Mouse (Mus musculus) olfactory bulb, adult 2 months (tissue): Measurements from ENCODE around the gene Tm4sf4. TPM values are rescaled to one million over a fixed set of nuclear protein-coding genes. Genes with fewer than 3 reads are reported as not detected.

Experiments used
- H3K27ac ChIP-seq: fragments of 200-500 bp; 2 replicates; pipeline ENCODE4 v1.5.1; 2012; ENCODE audit warnings: low read depth, low read length; ENCODE audit not compliant: insufficient read depth
- H3K4me1 ChIP-seq: fragments of 200-500 bp; 2 replicates; pipeline ENCODE4 v1.6.1; 2012; ENCODE audit warnings: low read length; ENCODE audit not compliant: control insufficient read depth, insufficient read depth
- H3K4me3 ChIP-seq: fragments of 200-500 bp; 2 replicates; pipeline ENCODE4 v1.5.1; 2012; ENCODE audit warnings: mild to moderate bottlenecking, low read depth, low read length, moderate library complexity; ENCODE audit not compliant: insufficient read depth
- CTCF ChIP-seq: fragments of 200-500 bp; IDR thresholded peaks from 2 replicates; pipeline ENCODE4 v1.5.1; 2012; ENCODE audit warnings: low read depth, mild to moderate bottlenecking, low read length, moderate library complexity; ENCODE audit not compliant: insufficient read depth
- POLR2A ChIP-seq: fragments of 200-500 bp; IDR thresholded peaks from 2 replicates; pipeline ENCODE4 v1.6.1; 2012; ENCODE audit warnings: mild to moderate bottlenecking, low read depth, low read length, moderate library complexity; ENCODE audit not compliant: insufficient read depth
- WGBS: fragments of 180-500 bp; shearing (Covaris S2); methylation state at CpG from one replicate; pipeline ENCODE4 v1.1.7; 2018; 5-methylcytosine and 5-hydroxymethylcytosine counted together
- polyA plus RNA-seq: library from polyadenylated mRNA; stranded (reverse); fragments of >200 nt; gene quantifications from 2 replicates; pipeline ENCODE4 v1.2.4, GENCODE M21; 2012; ENCODE audit warnings: low replicate concordance; ENCODE audit not compliant: missing spikeins, insufficient read depth, insufficient read length

The Tm4sf4 gene
- polyA plus RNA-seq = not detected in 2 replicates

DNA sequence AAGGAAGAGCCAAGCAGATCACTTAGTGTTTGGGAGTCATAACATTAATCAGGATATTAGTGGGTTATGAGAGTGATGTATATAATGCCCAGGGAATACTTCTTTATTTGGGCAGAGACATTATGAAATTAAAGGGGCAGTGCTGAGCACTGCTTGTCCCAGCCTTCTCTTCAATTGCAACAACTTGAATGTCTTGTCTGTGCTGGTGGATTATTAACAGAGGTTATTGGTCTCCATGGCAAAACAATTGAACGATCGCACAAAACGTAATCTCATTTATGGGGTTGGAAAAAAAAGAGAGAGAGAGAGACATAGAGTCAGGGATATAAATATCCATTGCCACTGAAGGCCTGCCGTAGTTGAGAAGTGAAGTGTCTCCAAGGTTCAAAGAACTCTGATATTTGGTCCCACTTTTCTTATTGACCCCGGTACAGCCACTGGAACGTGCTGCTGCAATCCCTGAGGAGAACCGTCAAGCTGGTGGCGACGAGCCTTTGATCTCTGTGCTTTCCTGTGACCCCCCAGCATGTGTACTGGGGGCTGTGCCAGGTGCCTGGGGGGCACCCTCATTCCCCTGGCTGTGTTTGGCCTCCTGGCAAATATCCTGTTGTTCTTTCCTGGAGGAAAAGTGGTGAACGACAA lies at the start of gene Tm4sf4:
Gene Tm4sf4, plus strand, starts transcription at position 226 of the 642 bp plus-strand sequence.
- 78% methylated on average over 10 of the region's 10 CpGs for WGBS
- H3K27ac ChIP-seq = no peak within 1 kb of the TSS
- H3K4me1 ChIP-seq = no peaks in the 10 kb centered on the region; the same call in 1 of the 2 replicates
- H3K4me3 ChIP-seq = no peak within 1 kb of the TSS
- TF ChIP-seq POLR2A (no peak), CTCF (no peak)

- Histone ChIP-seq H3K4me1 (no peaks in the 10 kb centered on the region), H3K27ac (no peak overlapping the region), H3K4me3 (no peak overlapping the region)
- WGBS = 90% methylated on average over 6 of the region's 6 CpGs
- TF ChIP-seq POLR2A (no peak), CTCF (no peak)
Measured at GRCm38 (mm10) chr3:57386423-57386822, 38.7 kb upstream of the Tm4sf4 start.

GRCm38 (mm10) chr3:57386895-57387294 lies 38.2 kb upstream of the Tm4sf4 start:
- Histone ChIP-seq H3K4me1 (no peaks in the 10 kb centered on the region), H3K27ac (no peak overlapping the region), H3K4me3 (no peak overlapping the region)
- no peak for TF ChIP-seq CTCF
- TF ChIP-seq POLR2A = no peak
- 96% methylated on average over 2 of the region's 2 CpGs for WGBS

- no peak for TF ChIP-seq CTCF
- TF ChIP-seq POLR2A = no peak
Measured at GRCm38 (mm10) chr3:57387593-57387992, 37.5 kb upstream of the Tm4sf4 start.

GRCm38 (mm10) chr3:57411535-57411934 lies 13.6 kb upstream of the Tm4sf4 start:
- no peak overlapping the region for H3K27ac ChIP-seq
- no peaks in the 10 kb centered on the region for H3K4me1 ChIP-seq
- WGBS = 91% methylated on average over 4 of the region's 4 CpGs
- TF ChIP-seq CTCF (no peak), POLR2A (no peak)
- H3K4me3 ChIP-seq = no peak overlapping the region

More at GRCm38 (mm10) chr3:57387593-57387992, 37.5 kb upstream of the Tm4sf4 start:
- H3K27ac ChIP-seq = no peak overlapping the region
- no peaks in the 10 kb centered on the region for H3K4me1 ChIP-seq
- no peak overlapping the region for H3K4me3 ChIP-seq
- 68% methylated on average over 2 of the region's 2 CpGs for WGBS

DNA sequence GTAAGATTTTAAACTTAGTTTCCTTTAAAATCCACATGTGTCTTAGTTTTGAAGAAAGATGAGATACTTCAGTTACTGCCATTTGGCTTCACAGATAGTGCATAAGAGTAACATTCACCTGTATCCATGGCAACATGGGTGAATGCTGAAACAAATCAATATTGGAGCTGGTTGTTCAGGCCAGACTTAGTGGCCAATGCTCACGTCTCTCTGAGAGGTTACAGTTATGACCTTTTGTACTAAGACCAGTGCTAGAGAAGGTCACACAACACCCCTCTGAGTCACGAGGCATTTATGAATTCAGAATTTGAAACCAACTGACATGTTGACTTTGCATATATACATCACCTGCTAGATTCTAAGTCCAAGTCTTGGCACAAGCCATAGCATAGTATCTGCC lies 4.9 kb upstream of the Tm4sf4 start:
- WGBS = 83% methylated on average over 2 of the region's 2 CpGs
- TF ChIP-seq CTCF = no peak

GRCm38 (mm10) chr3:57420660-57421059 lies 4.5 kb upstream of the Tm4sf4 start:
- H3K4me1 ChIP-seq = no peaks in the 10 kb centered on the region; the same call in 1 of the 2 replicates
- TF ChIP-seq POLR2A (no peak), CTCF (no peak)
- no peak overlapping the region for H3K4me3 ChIP-seq
- no peak overlapping the region for H3K27ac ChIP-seq
- 81% methylated on average over 1 of the region's 1 CpGs for WGBS

More for the DNA sequence above, 4.9 kb upstream of the Tm4sf4 start:
- H3K27ac ChIP-seq = no peak overlapping the region
- H3K4me1 ChIP-seq = no peaks in the 10 kb centered on the region; the same call in 1 of the 2 replicates
- H3K4me3 ChIP-seq = no peak overlapping the region

GRCm38 (mm10) chr3:57426351-57426750 lies 1.2 kb downstream of the Tm4sf4 start:
- Histone ChIP-seq H3K4me1 (no peaks in the 10 kb centered on the region; the same call in 1 of the 2 replicates), H3K4me3 (no peak overlapping the region), H3K27ac (no peak overlapping the region)
- 92% methylated on average over 11 of the region's 11 CpGs for WGBS
- TF ChIP-seq CTCF = no peak
- no peak for TF ChIP-seq POLR2A

DNA sequence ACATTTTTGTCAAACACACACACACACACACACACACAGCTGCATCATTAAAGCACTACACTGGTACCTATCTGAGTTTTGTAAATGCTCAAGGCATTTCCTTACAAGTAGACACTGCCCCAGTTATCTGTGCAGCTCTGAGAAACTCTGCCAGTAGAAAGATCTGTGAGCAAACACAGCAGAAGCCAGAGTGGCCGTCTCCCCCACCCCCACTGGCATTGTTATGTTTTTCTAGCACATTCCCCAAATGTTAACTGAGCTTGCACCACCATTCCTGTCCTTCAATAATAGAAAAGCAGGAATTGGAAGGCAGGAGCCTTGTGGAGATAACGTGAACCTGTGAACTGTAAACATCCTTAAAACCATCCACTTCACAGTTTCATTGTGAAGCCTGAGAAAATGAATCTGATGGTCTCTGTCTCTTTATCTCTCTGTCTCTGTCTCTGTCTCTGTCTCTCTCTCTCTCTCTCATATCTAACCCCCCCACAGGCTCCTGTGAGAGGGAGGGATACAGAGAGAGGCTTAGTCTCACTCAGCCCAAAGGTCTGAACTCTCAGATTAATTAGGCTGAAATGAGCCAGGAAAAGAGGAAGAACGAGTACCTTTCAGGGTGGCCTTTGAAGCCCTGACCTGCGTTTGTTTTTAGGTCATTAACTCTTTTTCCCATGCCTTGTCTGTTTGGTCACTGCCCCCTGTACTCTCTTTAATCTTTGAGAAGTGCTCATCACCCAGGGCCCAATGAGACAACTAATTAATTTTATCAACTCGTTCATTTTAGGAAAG lies 3.8 kb downstream of the Tm4sf4 start:
- no peak overlapping the region for H3K4me3 ChIP-seq
- TF ChIP-seq POLR2A = no peak
- 56% methylated on average over 5 of the region's 5 CpGs for WGBS
- no peak overlapping the region for H3K27ac ChIP-seq
- H3K4me1 ChIP-seq = no peaks in the 10 kb centered on the region
